Mouse (Mus musculus) intestine, embryonic 14.5 days (tissue): ENCODE results near the gene Uspl1. TPM values are rescaled to one million over a fixed set of nuclear protein-coding genes. Genes with fewer than 3 reads are reported as not detected.

ENCODE experiments used
- ATAC-seq: fragments of 200-750 bp; cut with Nextera tagmentation; replicated peaks from 2 replicates; pipeline ENCODE4 v1.8.0; 2017; ENCODE audit warnings: low read depth, moderate number of reproducible peaks, moderate TSS enrichment, moderate library complexity; ENCODE audit not compliant: low FRiP score, low TSS enrichment
- DNase-seq: peaks from one replicate; pipeline ENCODE4 v3.0.0-alpha.2; 2018; ENCODE audit warnings: low spot score
- H3K27ac ChIP-seq: fragments of 300-500 bp; sonication (generic); 2 replicates; pipeline ENCODE4 v1.5.1; 2014; ENCODE audit warnings: low read depth, mild to moderate bottlenecking, control low read depth
- H3K27me3 ChIP-seq: fragments of 300-500 bp; sonication (generic); replicated peaks from 2 replicates; pipeline ENCODE4 v1.6.1; 2014; ENCODE audit warnings: low read length, control low read depth; ENCODE audit not compliant: control insufficient read depth, insufficient read depth
- H3K36me3 ChIP-seq: fragments of 300-500 bp; sonication (generic); 2 replicates; pipeline ENCODE4 v1.6.1; 2014; ENCODE audit warnings: low read length, control low read depth; ENCODE audit not compliant: control insufficient read depth, insufficient read depth
- H3K4me1 ChIP-seq: fragments of 300-500 bp; sonication (generic); replicated peaks from 2 replicates; pipeline ENCODE4 v1.6.1; 2014; ENCODE audit warnings: low read length, control low read depth, mixed read lengths; ENCODE audit not compliant: control insufficient read depth, insufficient read depth
- H3K4me2 ChIP-seq: fragments of 300-500 bp; sonication (generic); 2 replicates; pipeline ENCODE4 v1.6.1; 2014; ENCODE audit warnings: low read length
- H3K4me3 ChIP-seq: fragments of 300-500 bp; sonication (generic); 2 replicates; pipeline ENCODE4 v1.5.1; 2014; ENCODE audit warnings: low read depth, low read length, control low read depth, mixed read lengths
- H3K9ac ChIP-seq: fragments of 300-500 bp; sonication (generic); 2 replicates; pipeline ENCODE4 v1.6.1; 2014; ENCODE audit warnings: mild to moderate bottlenecking, low read length
- H3K9me3 ChIP-seq: fragments of 300-500 bp; sonication (generic); 2 replicates; pipeline ENCODE4 v1.6.1; 2016; ENCODE audit warnings: low read length, control low read depth; ENCODE audit not compliant: control insufficient read depth
- WGBS: fragments of 180-500 bp; shearing (Covaris S2); extraction: QIAGEN DNeasy Blood & Tissue Kit; methylation state at CpG from one replicate; pipeline ENCODE4 v1.1.7; 2014; 5-methylcytosine and 5-hydroxymethylcytosine counted together
- polyA plus RNA-seq: library from polyadenylated mRNA; unstranded; fragments of >200 nt; fragmentation: Nextera tagmentation; extraction: Ambion mirVana; gene quantifications from 2 replicates; pipeline ENCODE4 v1.2.1, GENCODE M21; 2014

Gene Uspl1
- polyA plus RNA-seq, 1 experiment from 2014 or later: 43.9 TPM

DNA sequence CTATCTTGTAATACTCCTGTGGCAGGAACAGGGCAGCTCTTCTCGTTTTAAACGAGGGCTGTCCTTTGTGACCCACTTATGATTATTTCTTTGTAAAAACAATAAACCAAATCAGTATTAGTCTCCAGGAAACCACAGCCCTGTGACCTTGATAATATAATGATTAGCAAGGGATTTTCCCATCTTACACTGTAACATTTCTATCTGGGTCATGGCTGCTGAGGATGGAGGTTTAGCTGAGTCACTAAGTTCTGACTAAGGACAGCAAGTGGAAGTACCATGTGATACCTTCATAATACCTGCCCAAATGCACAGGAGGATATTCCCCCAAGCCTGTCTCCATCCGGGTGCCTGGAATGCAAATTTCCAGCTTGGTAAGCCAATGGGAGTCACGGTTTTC is 23.7 kb upstream of the Uspl1 start:
- WGBS: 81% methylated on average over 4 of the region's 4 CpGs
- no peak overlapping the region for H3K27ac ChIP-seq
- no peaks in the 10 kb centered on the region for H3K4me1 ChIP-seq
- no peak overlapping the region for H3K4me2 ChIP-seq
- H3K9ac ChIP-seq: no peak overlapping the region
- ATAC-seq (no peak), DNase-seq (no peak)
- H3K9me3 ChIP-seq: no peaks in the 10 kb centered on the region
- no peak overlapping the region for H3K4me3 ChIP-seq
- H3K36me3 ChIP-seq: no peaks in the 10 kb centered on the region
- no peaks in the 10 kb centered on the region for H3K27me3 ChIP-seq

DNA sequence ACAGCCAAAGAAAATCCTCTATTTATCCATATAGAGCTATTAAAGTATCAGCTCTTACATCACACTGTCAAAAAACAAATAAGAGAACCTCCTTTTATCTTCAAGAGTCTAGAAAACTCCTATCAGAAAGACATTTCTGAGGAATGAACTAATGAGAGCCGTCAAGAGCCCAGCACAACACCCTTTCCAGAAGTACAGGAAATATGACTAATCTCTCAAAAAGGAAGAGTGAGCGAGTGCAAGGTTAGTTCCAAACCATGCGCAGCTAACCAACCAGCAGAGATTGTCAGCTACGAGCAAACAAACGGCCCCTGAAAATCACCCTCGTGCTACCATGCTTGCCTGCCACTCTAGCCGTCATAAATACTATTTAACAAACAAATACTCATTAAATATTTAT is 21.3 kb upstream of the Uspl1 start:
- Histone ChIP-seq H3K4me2 (no peak overlapping the region), H3K27me3 (no peaks in the 10 kb centered on the region), H3K36me3 (no peaks in the 10 kb centered on the region), H3K27ac (no peak overlapping the region), H3K4me3 (no peak overlapping the region), H3K9me3 (no peaks in the 10 kb centered on the region), H3K9ac (no peak overlapping the region), H3K4me1 (no peaks in the 10 kb centered on the region)
- ATAC-seq (no peak), DNase-seq (no peak)
- WGBS: 60% methylated on average over 7 of the region's 7 CpGs

DNA sequence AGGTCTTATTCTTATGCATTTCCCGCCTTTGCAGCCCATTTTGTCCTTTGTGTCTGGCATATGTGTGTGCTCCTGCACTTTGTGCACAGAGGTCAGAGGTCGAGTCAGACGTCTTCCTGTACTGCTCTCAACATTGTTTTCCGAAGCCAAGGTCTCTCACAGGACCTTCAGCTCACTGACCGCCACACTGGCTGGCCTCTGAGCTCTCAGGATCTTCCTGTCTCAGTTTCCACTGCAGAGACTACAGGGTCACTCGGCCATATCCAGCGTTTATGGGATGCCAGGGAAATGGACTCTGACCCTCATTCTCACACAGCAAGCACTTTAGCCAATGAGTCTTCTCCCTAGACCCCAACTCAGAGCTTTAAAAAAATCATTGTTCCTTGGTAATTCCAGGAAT is 19.3 kb upstream of the Uspl1 start:
- Histone ChIP-seq H3K27ac (no peak overlapping the region), H3K4me1 (0 out of 2 replicates have a peak, but pooled peaks cover 2% of the 10 kb centered on the region), H3K4me3 (no peak overlapping the region), H3K9me3 (no peaks in the 10 kb centered on the region), H3K9ac (no peak overlapping the region), H3K27me3 (no peaks in the 10 kb centered on the region), H3K36me3 (no peaks in the 10 kb centered on the region), H3K4me2 (no peak overlapping the region)
- no peak for DNase-seq
- WGBS: 47% methylated on average over 7 of the region's 7 CpGs
- no peak for ATAC-seq

DNA sequence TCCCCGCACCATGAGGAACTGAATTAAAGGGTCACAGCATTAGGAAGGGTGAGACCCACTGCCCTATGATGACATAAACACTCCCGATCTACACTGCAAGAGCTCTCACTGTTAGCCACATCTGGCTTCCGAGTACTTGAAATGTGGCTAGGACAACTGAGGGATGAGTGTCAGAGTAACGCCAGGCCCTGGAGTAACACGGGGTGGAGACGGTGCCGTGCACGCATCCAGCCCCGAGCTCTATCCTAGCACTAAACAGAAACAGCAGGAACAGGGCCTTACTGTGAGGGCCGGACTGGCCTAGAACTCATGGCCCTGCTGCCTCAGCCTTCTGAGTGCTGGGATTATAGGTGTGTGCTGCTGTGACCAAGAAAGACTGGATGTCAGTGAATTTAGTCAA is 18.1 kb upstream of the Uspl1 start:
- no peak overlapping the region for H3K27ac ChIP-seq
- no peak overlapping the region for H3K9ac ChIP-seq
- H3K27me3 ChIP-seq: no peaks in the 10 kb centered on the region
- H3K4me1 ChIP-seq: 0 out of 2 replicates have a peak, but pooled peaks cover 2% of the 10 kb centered on the region
- H3K4me3 ChIP-seq: no peak overlapping the region
- 92% methylated on average over 10 of the region's 10 CpGs for WGBS
- no peaks in the 10 kb centered on the region for H3K36me3 ChIP-seq
- H3K9me3 ChIP-seq: no peaks in the 10 kb centered on the region
- DNase-seq (no peak), ATAC-seq (no peak)
- no peak overlapping the region for H3K4me2 ChIP-seq

DNA sequence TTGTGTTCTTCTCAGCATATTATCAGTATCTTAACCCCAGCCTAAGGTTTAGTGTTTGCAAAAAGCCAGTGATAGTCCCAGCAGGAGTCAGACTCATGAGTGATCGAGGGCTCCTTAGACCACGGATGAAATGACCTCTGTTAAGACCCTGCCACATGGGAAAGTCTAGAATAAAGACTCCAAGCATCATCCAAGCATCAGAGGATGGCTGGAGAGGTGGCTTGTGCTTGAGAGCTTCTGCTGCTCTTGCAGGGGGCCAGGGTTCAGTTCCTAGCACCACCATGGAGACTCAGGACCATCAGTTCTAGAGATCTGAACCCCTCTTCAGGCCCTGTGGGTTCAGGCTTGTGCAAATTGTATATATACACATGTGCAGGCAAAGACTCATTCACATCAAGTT is 16.1 kb upstream of the Uspl1 start:
- ATAC-seq: no peak
- Histone ChIP-seq H3K9ac (no peak overlapping the region), H3K4me1 (0 out of 2 replicates have a peak, but pooled peaks cover 2% of the 10 kb centered on the region), H3K27me3 (no peaks in the 10 kb centered on the region), H3K4me2 (no peak overlapping the region), H3K9me3 (no peaks in the 10 kb centered on the region), H3K36me3 (no peaks in the 10 kb centered on the region), H3K27ac (no peak overlapping the region), H3K4me3 (no peak overlapping the region)
- 80% methylated on average over 2 of the region's 2 CpGs for WGBS
- no peak for DNase-seq

DNA sequence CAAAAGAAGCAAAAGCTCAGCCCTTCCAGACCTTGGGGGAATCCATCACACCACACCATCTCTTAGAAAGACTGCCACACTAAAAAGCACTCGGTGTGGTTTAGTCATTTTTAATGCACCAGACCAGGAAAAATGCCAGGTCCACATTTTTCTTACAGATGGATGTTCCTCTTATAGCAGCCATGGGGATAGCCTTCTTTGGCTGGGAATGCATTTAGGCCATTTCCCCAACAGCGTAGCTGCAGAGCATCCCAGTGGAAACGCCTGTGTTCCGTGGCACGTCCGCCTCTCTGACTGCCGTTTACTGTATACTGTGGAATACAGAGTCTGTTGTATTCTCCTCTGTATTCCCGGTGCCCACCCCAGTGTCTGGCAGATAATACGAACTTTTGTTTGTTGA is 15.3 kb upstream of the Uspl1 start:
- ATAC-seq: no peak
- no peak overlapping the region for H3K4me2 ChIP-seq
- WGBS: 57% methylated on average over 9 of the region's 9 CpGs
- DNase-seq: no peak
- H3K9me3 ChIP-seq: no peaks in the 10 kb centered on the region
- H3K36me3 ChIP-seq: no peaks in the 10 kb centered on the region
- 0 out of 2 replicates have a peak, but pooled peaks cover 2% of the 10 kb centered on the region for H3K4me1 ChIP-seq
- no peak overlapping the region for H3K27ac ChIP-seq
- no peak overlapping the region for H3K9ac ChIP-seq
- H3K27me3 ChIP-seq: no peaks in the 10 kb centered on the region
- H3K4me3 ChIP-seq: no peak overlapping the region

DNA sequence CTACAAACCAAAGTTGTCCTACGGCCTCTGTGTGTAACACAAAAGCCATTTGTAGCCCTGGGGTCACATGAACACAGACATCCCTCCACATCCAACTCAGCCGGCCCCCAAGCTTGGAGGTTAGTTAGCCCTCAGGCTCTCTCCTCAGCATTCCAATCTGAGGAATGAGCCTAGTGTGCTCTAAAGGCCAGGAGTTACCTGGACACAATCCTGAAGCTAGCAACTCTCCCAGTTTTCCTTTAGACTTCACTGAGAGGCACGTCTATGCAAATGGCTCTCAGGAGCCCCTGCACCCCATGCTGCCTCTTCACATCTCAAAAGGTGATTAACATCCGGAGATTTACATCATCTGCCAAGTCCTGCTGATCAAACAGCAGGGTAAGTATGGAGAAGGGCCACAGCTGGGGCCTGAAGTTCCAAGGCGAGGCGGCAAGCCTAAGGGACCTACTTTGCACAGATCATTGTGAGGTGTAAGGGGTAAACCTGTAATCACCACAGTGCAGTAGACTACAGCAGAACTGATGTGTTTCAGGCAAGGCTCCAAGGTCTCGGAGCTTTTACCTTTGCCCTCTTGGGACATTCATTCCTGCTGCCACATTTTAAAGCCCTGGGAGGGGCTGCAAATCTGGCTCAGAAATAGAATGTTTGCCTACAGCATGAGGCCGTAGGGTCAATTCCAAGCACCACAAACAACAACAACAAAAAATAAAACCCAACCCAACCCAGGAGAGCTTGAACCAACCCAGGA is 13.1 kb upstream of the Uspl1 start:
- ATAC-seq: no peak

DNA sequence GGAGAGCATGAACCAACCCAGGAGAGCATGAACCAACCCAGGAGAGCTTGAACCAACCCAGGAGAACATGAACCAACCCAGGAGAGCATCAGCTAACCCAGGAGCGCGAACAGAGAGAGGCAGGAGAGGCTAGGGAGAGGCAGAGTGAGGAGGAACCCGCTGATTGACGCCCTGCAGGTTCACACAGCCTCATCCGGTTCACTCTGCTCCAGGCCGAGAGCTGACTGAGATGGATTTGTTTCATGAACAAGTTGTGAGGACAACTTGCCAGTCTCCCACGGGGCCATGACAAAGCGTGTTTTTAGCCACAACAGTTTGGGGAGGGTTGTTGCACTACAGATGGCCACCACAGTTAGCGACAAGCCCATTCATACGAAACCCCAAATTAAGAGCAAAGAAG is 11.9 kb upstream of the Uspl1 start:
- Histone ChIP-seq H3K4me1 (0 out of 2 replicates have a peak, but pooled peaks cover 2% of the 10 kb centered on the region), H3K27ac (no peak overlapping the region), H3K4me2 (no peak overlapping the region), H3K9me3 (no peaks in the 10 kb centered on the region), H3K9ac (no peak overlapping the region), H3K4me3 (no peak overlapping the region), H3K36me3 (no peaks in the 10 kb centered on the region), H3K27me3 (no peaks in the 10 kb centered on the region)
- ATAC-seq: no peak
- WGBS: 74% methylated on average over 10 of the region's 10 CpGs
- no peak for DNase-seq

More for the DNA sequence above, 13.1 kb upstream of the Uspl1 start:
- no peaks in the 10 kb centered on the region for H3K36me3 ChIP-seq
- H3K27me3 ChIP-seq: no peaks in the 10 kb centered on the region
- no peaks in the 10 kb centered on the region for H3K9me3 ChIP-seq
- no peak overlapping the region for H3K9ac ChIP-seq
- H3K4me1 ChIP-seq: 0 out of 2 replicates have a peak, but pooled peaks cover 2% of the 10 kb centered on the region
- DNase-seq: no peak
- WGBS: 59% methylated on average over 8 of the region's 8 CpGs
- H3K4me2 ChIP-seq: no peak overlapping the region
- no peak overlapping the region for H3K27ac ChIP-seq
- no peak overlapping the region for H3K4me3 ChIP-seq

DNA sequence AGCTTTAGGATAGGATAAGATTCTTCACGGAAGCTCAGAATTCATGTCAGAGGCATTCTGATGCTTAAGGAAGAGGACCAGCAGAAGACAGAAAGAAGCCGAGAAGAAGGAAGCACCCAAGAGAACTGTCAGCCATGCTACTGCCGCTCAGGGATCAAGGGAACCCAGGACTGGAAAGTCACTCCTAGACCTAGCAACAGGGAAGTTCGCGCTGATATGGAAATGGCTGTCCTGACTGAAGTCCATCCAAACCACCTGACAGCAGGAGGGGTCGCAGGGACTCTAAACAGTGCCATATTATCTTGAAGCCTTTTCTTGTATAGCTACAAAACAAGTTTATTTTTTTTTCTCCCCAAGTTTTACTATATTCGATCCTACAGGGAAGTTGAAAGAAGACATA is 9.6 kb upstream of the Uspl1 start:
- H3K4me1 ChIP-seq: no peaks in the 10 kb centered on the region
- no peak for ATAC-seq
- WGBS: 87% methylated on average over 7 of the region's 7 CpGs
- no peak overlapping the region for H3K4me3 ChIP-seq
- H3K27me3 ChIP-seq: no peaks in the 10 kb centered on the region
- DNase-seq: no peak
- H3K9me3 ChIP-seq: no peaks in the 10 kb centered on the region
- H3K27ac ChIP-seq: no peak overlapping the region
- no peak overlapping the region for H3K9ac ChIP-seq
- H3K36me3 ChIP-seq: no peaks in the 10 kb centered on the region
- no peak overlapping the region for H3K4me2 ChIP-seq
